Mouse (Mus musculus) granulocyte monocyte progenitor cell, adult 5-6 weeks (primary cell): ENCODE results near the gene Ypel3. TPM values are rescaled to one million over a fixed set of nuclear protein-coding genes. Genes with fewer than 3 reads are reported as not detected.
"Not testable (repeated sequence)": the region's sequence is repeated elsewhere in the genome, so short reads cannot be mapped to it uniquely, and the experiment has no call there.

Experiments
- ATAC-seq: replicated peaks from 2 replicates; pipeline ENCODE4 v1.8.0; 2016; ENCODE audit warnings: mild to moderate bottlenecking, moderate TSS enrichment, inconsistent platforms; ENCODE audit not compliant: poor library complexity, severe bottlenecking
- total RNA-seq, 2 experiments: library from RNA; stranded (forward) in 1 of 2; stranded (reverse) in 1 of 2; fragments of 200-712, 200-1000 nt in 1 of 2; fragments of >200 nt in 1 of 2; fragmentation: Nextera tagmentation in 1 of 2; gene quantifications; 2 replicates each; pipeline ENCODE4 v1.2.3; 2014 to 2017

Gene Ypel3
- total RNA-seq, 2 experiments from 2014 or later: 17.4 to 29.6 TPM

DNA sequence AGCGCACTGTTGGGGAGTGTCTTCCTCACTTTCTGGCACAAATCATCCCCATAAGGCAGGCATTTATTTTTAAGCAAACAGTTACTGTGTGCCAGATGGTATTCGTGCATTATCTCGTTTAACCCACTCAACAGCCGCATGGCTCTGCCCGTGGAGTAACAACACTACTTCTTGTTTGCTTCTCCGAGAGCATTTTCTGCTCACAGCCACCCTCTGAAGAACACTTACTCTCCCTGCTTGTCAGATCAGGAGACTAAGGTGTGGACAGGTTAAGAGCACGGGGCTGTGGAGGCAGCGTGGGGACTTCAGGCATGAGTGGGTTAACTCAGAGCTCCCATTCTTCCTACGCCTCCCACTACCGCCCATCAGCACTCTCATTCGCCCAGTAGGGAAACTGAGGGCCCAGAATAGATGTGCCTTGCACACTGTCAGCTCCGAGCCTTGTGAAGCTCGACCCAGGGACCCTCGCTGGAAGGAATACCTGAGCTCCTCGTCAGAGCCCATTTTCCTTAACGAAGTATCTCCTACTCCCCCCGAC is 14.2 kb upstream of the Ypel3 start:
- ATAC-seq: no peak

DNA sequence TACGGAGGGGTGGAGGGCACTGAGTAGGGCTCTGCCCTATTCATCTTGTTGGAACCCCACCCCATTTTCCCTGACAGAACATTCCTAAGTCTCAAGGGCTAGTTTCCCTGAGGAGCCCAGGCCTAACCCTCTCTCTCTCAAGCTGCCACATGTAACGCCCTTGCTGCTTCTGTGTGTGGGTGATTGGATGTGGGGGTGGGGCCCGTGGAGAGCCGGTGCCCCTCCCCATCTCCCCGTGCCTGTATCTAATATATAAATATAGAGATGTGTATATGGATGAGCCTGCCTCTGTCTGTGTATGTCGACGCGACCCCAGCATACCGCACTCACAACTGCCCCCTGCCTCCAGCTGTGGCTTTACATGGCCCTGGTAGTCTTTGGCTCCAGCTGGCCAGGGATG is 11.2 kb upstream of the Ypel3 start:
- ATAC-seq: no peak

DNA sequence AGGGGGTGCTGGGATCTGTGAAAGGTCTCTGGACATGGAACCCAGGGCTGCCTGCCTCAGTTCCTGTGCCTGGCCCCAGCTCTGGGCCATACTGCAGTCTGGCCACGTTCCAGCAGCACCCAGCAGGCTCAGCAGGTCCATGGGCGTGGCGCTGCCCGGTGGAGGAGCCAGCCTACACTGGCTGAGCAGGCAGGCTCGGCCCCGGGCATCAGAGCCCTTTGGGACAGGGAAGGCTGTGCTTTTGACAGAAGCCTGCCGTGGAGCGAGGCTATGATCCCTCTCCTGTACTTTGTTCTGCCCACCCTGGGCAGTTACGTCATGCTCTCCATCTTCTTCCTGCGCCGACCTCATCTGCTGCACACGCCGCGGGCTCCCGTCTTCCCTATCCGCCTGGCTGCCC is 10.6 kb upstream of the Ypel3 start, which contains the start of gene Gdpd3:
TSS of gene Gdpd3 (plus strand) at position 134 of the 400 bp plus-strand sequence.
- ATAC-seq: no peak

DNA sequence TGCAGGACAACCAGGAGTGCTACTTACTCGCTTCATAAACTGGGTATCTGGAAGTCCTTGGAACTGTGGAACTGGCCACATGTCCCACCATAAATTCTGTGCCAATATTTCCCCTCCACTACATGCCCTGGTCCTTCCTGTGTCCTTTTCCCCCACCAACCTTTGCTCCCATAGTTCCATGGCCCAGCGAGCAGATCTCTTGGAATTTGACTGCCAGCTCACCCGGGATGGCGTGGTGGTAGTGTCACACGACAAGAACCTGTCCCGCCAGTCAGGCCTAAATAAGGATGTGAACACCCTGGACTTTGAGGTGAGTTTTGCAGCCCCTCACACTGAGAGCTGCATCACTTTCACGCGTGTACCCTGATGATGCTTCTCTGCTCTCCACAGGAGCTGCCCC is 9.8 kb upstream of the Ypel3 start:
- ATAC-seq: no peak

DNA sequence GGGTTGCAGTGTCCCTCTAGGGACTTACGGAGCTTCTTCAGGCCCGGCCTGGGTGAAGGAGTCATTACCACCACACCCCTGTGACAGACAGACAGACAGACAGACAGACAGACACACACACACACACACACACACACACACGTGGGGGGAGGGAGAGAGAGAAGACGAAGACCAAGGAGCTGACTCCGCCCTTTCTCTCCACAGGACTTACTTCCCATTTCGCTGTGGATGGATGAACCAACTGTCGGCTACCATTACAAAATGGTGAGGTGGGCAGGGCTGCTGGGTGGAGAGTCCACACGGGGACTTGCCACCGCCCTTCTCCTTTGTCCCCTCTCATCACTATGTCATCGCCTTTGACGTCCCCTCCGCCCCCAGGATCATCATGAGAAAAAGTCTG is 6.0 kb upstream of the Ypel3 start:
- ATAC-seq: peak; percentile 94

DNA sequence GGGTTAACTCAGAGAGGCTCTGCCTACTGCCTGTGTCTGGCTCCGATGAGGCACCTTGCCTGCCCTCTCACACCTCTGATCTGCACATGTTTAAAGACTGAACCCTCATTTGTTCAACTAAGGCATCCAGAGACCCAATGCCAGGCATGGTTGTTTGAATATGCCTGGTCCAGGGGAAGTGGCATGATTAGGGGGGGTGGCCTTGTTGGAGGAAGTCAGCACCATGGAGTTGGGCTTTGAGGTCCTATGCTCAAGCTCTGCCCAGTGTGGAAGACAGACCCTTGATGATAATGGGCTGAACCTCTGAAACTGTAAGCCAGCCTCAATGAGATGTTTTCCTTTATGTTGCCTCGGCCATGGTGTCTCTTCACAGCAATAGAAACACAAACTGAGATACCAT is 3.4 kb upstream of the Ypel3 start:
- ATAC-seq: no peak

DNA sequence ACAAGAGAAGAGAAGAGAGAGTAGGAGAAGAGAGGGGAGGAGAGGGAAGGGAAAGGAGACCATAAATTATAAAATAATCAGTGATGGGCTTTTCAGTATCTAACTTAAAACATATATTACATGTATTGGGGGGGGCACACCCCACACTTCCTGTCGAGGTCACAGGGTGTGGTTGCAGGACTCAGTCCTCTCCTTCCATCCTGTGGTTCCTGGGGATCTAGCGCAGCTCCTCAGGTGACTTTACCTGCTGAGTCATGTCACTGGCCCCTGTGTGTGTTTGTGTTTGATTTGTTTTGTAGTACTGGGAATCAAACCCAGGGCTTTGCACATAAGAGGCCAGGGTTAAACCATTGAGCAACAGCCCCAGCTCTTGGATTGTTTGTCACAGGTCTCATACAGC is 2.3 kb upstream of the Ypel3 start:
- ATAC-seq: no peak

DNA sequence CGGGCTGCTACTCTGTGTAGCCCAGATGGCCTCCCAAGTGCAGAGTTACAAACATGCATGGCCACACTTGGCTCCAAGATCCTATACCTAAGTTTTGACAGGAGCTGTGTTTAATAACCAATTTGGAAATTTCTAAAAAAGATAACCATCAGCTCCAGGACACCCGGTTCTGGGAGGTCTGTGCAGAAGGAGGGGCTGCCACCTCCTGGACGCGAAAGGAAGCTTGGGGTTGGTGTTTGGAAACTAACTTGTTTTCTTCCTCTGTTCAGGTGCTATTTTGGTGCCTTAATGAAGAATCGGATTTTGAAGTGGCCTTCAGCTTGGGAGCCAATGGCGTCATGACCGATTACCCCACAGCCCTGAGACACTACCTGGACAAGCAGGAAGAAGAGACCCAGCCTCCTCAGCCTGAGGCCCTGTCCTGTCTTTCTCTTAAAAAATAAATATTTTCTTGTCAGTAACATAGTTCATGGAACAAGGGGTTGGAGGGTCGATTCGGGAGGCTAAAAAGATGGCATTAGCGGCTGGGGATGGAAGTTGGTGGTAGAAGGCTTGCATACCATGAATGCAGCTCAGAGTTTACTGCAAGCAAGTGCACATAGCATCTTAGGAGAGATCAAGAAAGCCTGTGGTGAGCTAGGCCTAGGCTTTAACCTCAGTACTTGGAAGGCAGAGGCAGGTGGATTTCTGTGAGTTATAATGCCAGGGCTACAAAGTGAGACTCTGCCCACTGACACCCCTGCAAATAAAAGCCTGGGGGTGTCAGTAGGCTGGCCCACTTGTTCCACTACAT is 1.4 kb upstream of the Ypel3 start:
- ATAC-seq: no peak

DNA sequence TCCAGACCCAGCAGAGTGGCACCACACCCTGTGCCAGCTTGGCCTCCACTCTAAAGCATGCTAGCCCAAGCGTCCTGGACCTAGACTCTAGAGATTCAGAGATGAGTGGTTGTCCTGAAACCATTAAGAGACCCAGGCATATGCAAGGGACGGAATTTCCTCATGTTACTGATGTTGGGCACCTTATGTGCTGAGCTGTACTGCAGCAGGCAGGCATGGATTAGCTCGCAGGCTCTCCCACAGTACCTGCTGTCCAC is 849 bp upstream of the Ypel3 start:
- ATAC-seq: no peak

DNA sequence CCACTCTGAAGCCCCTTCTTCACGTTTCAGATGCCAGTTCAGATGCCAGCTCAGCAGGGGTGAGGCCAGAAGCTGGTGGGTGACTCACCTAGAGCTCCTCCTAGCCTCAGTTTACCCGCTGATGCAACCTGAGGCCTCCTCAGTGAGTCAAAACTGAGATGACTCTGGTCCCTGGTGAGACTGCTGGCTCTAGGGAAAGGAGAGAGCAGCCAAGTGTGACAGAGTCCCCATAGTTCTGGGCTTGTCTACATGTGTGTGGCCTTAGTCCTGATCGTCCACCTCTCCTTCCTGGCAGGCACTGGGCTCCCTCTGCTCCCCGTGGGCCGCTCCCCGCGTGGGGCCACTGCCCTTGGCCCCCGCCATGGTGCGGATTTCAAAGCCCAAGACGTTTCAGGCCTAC is 721 bp downstream of the Ypel3 start:
- no peak for ATAC-seq

DNA sequence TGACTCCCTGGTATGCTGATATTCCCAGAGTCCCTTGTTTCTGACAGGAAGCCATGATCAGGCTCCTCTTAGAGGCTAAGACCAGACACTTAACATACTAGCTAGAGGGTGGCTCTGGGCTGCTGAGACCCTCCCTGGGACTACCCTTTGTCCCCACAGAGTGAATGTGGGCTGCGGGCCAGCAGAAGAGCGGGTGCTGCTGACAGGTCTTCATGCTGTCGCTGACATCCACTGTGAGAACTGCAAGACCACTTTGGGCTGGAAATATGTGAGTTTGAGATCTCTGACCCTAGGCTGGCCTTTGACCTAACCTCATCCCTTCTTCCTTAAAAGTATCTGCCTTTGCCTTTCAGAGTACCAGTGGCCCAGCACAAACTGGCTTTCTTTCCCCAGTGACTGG is 1.4 kb downstream of the Ypel3 start:
- ATAC-seq: no peak

DNA sequence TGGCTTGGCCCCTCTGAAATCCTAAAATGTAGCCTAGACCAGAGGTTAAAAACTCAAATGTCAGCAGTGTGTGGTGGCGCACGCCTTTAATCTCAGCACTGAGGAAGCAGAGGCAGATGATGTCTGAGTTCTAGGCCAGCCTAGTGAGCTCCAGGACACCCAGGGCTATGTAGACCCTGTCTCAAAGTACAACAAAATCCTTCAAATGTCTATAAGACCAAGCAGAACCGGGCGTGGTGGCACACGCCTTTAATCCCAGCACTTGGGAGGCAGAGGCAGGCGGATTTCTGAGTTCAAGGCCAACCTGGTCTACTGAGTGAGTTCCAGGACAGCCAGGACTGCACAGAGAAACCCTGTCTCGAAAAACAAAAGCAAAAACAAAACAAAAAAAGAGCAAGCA is 2.3 kb downstream of the Ypel3 start:
- ATAC-seq: not testable (repeated sequence)

DNA sequence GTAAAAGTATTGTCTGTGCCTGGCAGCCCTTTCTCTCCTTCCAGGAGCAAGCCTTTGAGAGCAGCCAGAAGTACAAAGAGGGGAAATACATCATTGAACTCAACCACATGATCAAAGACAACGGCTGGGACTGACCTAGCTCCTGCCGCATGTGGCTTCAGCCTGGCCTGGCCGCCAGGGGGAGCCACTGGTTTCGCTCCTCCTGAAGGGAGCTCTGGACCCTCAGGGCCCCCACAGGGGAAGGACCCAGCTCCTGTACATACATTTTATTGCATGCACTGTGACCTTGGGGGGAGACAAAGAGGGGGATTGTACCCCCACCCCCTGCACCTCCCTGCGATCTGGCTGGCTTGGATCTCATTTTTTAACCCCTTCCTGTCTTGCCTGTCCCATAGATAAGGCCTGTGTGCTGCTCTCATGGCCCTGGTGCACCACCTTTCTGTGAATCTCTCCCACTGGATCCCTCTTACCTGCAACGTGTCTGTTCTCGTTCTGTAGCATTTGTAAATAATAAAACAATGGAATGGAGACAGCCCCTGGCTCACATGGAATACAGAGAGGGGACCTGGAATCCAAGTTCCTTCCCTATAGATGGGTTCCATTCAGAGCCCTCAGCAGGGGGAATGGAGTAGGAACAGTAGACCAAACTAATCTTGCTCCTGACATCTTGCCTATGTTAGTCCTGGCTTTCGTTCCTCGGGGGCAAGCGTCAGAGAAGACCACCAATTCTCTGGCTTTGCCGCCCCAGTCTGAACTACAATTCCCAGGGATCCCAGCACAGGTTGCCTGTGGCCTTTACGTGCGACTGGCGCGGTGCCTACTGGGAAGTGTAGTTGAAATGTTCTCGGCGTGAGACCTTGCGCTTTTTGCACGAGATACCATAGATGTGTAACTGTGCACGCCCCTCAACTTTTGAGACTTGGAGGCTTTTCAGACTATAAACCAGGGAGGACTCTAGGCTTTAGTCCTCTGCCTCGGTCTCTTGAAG is 3.5 kb downstream of the Ypel3 start:
- peak; percentile 60 for ATAC-seq

DNA sequence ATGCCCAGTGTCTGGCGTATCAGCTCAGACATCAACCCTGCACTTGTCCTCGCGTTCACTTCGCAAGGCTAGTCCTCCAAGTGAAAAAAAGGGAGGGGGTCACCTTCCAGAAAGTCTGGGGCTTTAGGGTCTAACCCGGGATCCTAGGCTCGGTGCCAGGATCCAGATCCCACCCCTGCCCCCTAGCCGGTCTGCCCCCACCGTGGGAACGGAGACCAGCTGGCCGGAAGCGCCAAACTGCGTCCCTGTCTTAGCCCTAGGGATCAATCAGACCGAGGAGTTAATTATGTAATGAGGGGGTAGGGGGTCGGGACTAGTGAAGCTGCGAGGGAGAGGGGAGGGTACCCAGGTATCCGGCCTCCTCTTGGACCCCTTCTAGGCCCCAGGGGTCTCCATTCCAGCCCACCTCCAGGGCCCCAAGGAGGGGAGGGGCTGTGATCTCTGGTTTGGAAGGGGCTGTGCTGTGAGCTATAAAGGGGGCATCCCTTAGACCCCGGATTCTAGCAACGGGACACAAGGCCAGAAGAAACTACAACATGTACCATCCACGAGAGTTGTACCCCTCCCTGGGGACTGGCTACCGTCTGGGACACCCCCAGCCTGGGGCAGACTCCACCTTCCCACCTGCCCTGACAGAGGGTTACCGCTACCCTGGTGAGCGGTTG is 4.3 kb downstream of the Ypel3 start, which contains the start of gene Tbx6:
TSS of gene Tbx6 (plus strand) at position 513 of the 665 bp plus-strand sequence.
- ATAC-seq: no peak

DNA sequence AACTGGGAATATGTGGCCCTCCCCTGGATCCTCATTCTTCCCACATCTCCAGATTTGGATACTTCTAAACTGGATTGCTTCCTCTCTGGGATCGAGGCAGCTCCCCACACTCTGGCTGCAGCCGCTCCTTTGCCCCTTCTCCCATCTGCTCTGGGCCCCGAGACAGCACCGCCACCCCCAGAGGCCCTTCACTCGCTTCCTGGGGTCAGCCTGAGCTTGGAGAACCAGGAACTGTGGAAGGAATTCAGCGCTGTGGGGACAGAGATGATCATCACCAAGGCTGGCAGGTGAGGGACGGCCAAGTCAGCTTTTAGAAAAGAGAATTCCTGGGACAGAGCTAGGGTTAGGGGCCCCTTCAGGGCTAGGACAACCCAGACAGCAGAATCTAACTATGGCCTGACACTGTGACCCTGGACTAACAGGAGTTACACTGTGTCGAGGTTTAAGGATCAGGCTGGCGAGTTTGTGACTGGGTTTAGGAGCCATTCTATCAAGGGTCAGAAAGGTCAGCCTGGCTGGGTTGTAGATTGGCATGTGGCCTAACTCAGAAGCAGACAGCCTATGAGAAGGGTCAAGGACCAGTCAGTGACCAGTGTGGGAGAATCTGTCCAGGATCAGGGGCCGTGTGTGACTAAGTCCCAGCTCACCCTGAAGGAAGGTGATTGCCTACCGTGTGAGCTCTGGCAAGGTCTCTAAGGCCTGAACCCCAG is 5.1 kb downstream of the Ypel3 start:
- ATAC-seq: no peak

DNA sequence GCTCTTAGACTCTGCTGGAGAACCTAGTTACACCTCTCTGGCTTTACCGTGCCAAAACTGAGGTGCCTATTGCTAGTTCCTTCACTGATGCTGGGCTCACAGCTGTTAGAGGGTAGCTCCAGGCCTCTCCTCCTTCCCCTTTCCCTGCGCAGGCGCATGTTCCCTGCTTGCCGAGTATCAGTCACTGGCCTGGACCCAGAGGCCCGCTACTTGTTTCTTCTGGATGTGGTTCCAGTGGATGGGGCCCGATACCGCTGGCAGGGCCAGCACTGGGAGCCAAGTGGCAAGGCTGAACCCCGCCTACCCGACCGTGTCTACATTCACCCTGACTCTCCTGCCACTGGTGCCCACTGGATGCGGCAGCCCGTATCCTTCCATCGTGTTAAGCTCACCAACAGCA is 5.9 kb downstream of the Ypel3 start:
- no peak for ATAC-seq

DNA sequence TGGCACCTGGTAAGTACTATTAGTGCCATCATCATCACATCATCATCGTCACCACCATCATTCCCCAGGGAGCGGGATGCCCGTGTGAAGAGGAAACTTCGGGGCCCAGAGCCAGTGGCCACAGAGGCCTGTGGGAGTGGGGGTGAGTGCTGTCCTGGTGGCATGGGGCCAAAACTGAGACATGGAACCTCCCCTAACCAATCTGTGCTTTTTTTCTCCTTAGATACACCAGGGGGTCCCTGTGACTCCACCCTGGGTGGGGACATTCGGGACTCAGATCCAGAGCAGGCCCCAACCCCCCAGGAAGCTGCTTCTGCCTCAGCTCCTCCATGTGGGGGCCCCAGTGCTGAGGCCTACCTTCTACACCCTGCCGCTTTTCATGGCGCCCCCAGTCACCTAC is 7.7 kb downstream of the Ypel3 start:
- ATAC-seq: no peak

DNA sequence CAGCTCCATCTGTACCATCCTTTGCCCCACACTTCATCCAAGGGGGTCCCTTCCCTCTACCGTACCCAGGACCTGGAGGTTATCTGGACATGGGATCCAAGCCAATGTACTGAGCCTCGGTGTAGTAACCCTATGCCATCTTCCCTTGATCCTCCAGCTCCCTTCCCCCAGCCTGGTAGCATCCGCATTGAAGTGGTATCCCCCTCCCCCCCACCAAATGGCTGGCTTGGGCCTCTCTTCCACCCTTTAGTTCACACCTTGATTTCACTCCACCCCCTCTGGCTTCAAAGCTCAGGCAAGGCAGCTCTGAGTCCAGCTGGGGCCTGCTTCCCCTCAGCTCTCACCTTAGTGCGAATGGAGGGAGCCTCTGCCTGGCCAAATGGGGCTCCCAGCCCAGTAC is 8.3 kb downstream of the Ypel3 start:
- no peak for ATAC-seq

DNA sequence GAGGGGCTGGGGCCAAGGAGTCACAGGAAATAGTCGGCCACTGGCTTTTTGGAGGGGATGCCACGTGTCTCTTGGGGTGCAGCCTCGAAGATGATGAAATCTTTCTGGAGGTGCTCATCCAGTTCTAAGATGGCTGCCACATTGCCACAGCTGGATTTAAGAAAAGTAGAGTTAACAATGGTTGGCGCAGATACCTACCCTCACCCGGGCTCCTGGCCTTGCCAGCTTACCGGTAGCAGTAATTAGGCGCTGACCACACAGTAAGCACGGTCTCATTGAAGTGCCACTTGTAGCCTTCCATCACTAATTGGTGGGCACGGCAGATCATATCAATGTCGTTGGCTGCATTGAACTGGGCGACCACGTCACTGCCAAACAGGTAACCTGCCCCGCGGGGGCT is 9.4 kb downstream of the Ypel3 start:
- no peak for ATAC-seq

DNA sequence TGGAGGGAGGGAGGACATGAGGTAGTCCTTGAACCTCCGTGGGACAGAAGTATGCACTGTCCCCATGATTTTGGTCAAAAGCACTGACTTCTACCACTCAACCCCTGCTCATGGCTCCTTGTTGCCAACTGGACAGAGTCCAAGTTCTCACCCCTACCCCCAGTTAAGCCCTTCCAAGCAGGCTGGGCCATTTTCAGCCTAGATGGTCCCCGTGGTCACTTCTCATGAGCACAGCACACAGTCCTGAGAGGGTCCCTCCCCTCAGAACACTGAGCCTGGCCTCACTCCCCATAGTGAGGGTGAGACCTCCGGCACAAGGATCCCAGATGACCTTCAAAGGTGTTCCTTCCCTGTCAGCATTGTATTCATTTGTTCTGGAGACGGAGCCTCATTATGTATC is 12.4 kb downstream of the Ypel3 start:
- no peak for ATAC-seq
